9 mouse cellular contexts compared by ENCODE assay signal in genomic region chr7:54835911-54836352, GRCm38 (mm10). TPM values are rescaled to one million over a fixed set of nuclear protein-coding genes. Genes with fewer than 3 reads are reported as not detected.
DNase-seq lines count a peak whose midpoint lies in the region; ATAC-seq and TF ChIP-seq lines count a peak whose summit lies in the region.
"Had no signal": no experiment of that assay in that cellular context is flagged by ENCODE, and none has a peak within 500 bp of the region (broad histone marks: within the 10 kb centered on the region; RNA-seq: fewer than 3 reads in every experiment).

No protein-coding gene starts in this region.

- no peak for ATAC-seq in lung, embryonic 16.5 days (ENCODE audit: low read depth)
- no peak for ATAC-seq in intestine, postnatal 0 days

- intact Hi-C loops in gastrocnemius, postnatal 14 days (cut with DNase I; ENCODE audit: low total_unique reads): no loop called here

- H3K4me1 ChIP-seq in cerebellum, adult 2 months (ENCODE audit: control insufficient read depth, insufficient read depth, low read length): no peaks in the 10 kb centered on the region; the same call in 1 of the 2 replicates
- H3K4me1 ChIP-seq in lung, embryonic 16.5 days (replicated peaks; ENCODE audit: control insufficient read depth, insufficient read depth, low read length): 0 out of 2 replicates have a peak, but pooled peaks cover 3% of the 10 kb centered on the region
- H3K4me1 ChIP-seq in intestine, postnatal 0 days (replicated peaks; ENCODE audit: control insufficient read depth, insufficient read depth, low read length): no peaks in the 10 kb centered on the region
- no peaks in the 10 kb centered on the region for H3K4me1 ChIP-seq in olfactory bulb, adult 2 months (ENCODE audit: control insufficient read depth, insufficient read depth, low read length)

- no peak for TF ChIP-seq POLR2A in cerebellum, adult 2 months (IDR thresholded peaks at IDR 0.05; ENCODE audit: borderline replicate concordance, insufficient read depth, low read length)
- TF ChIP-seq POLR2A in olfactory bulb, adult 2 months (IDR thresholded peaks at IDR 0.05; ENCODE audit: insufficient read depth, low read depth, low read length): no peak

- 2% methylated on average over 13 of the region's 13 CpGs for WGBS in cerebellum, adult 2 months
- WGBS in lung, embryonic 16.5 days: 5% methylated on average over 13 of the region's 13 CpGs
- 4% methylated on average over 13 of the region's 13 CpGs for WGBS in intestine, postnatal 0 days
- 1% methylated on average over 13 of the region's 13 CpGs for WGBS in olfactory bulb, adult 2 months

- no peaks in the 10 kb centered on the region for H3K9me3 ChIP-seq in lung, embryonic 16.5 days (ENCODE audit: control insufficient read depth, low read length)
- H3K9me3 ChIP-seq in intestine, postnatal 0 days (ENCODE audit: control insufficient read depth): no peaks in the 10 kb centered on the region

- H3K36me3 ChIP-seq in lung, embryonic 16.5 days (ENCODE audit: control insufficient read depth, insufficient read depth, low read length): no peaks in the 10 kb centered on the region
- H3K36me3 ChIP-seq in intestine, postnatal 0 days (ENCODE audit: control insufficient read depth, insufficient read depth): no peaks in the 10 kb centered on the region

- peak overlapping the region; percentile 51 for H3K4me3 ChIP-seq in cerebellum, adult 2 months (replicated peaks; ENCODE audit: insufficient read depth, low read depth, low read length)
- peak overlapping the region; percentile 35 for H3K4me3 ChIP-seq in lung, embryonic 16.5 days (ENCODE audit: low read length)
- peak overlapping the region; percentile 17; the same call in 1 of the 2 replicates for H3K4me3 ChIP-seq in intestine, postnatal 0 days (ENCODE audit: low read depth, low read length)
- H3K4me3 ChIP-seq in olfactory bulb, adult 2 months (ENCODE audit: insufficient read depth, low read depth, low read length): peak overlapping the region; percentile 71

- peak overlapping the region; percentile 58 for H3K4me2 ChIP-seq in lung, embryonic 16.5 days (ENCODE audit: low read depth, low read length)
- peak overlapping the region; percentile 52 for H3K4me2 ChIP-seq in intestine, postnatal 0 days (replicated peaks; ENCODE audit: low read depth)

- no peak overlapping the region for H3K9ac ChIP-seq in lung, embryonic 16.5 days (ENCODE audit: low read length)
- no peak overlapping the region for H3K9ac ChIP-seq in intestine, postnatal 0 days (ENCODE audit: low read depth, low read length)

- peak overlapping the region; percentile 32; the same call in 1 of the 2 replicates for H3K27ac ChIP-seq in cerebellum, adult 2 months (ENCODE audit: insufficient read depth, low read length)
- H3K27ac ChIP-seq in lung, embryonic 16.5 days (ENCODE audit: low read length): no peak overlapping the region
- no peak overlapping the region for H3K27ac ChIP-seq in intestine, postnatal 0 days (ENCODE audit: low read depth, low read length)
- H3K27ac ChIP-seq in olfactory bulb, adult 2 months (ENCODE audit: insufficient read depth, low read depth, low read length): peak overlapping the region; percentile 84

- TF ChIP-seq CTCF in cerebellum, adult 2 months (IDR thresholded peaks at IDR 0.05; ENCODE audit: borderline replicate concordance, insufficient read depth, low read depth, low read length): no peak
- TF ChIP-seq CTCF in intestine, postnatal 0 days (IDR thresholded peaks at IDR 0.05; ENCODE audit: low read depth): no peak
- no peak for TF ChIP-seq CTCF in olfactory bulb, adult 2 months (IDR thresholded peaks at IDR 0.05; ENCODE audit: insufficient read depth, low read depth, low read length)

- DNase-seq in cerebellum, adult 2 months: peak; percentile 15 to 30
- DNase-seq in cerebellum, adult 11 months: no peak
- no peak for DNase-seq in lung, postnatal 25 days (ENCODE audit: low spot score)
- no peak for DNase-seq in urinary bladder, adult 2 months (ENCODE audit: low spot score)
- DNase-seq in gastrocnemius, postnatal 14 days: no peak

- H3K27me3 ChIP-seq in cerebellum, adult 2 months (ENCODE audit: control insufficient read depth, insufficient read depth, low read length): no peaks in the 10 kb centered on the region; the same call in 1 of the 2 replicates
- H3K27me3 ChIP-seq in lung, embryonic 16.5 days (ENCODE audit: control insufficient read depth, insufficient read depth, low read depth, low read length): peaks cover 6% of the 10 kb centered on the region; the same call in 1 of the 2 replicates
- H3K27me3 ChIP-seq in intestine, postnatal 0 days (replicated peaks; ENCODE audit: control insufficient read depth, insufficient read depth, low read length): 0 out of 2 replicates have a peak, but pooled peaks cover 4% of the 10 kb centered on the region

RNA-seq across cellular contexts. Expression of gene Luzp2, which starts 0.6 kb away (rescaled TPM):
- 53.8 and 56.6 TPM in 2 replicates for polyA plus RNA-seq in cerebellum, adult 2 months (2012; rRNA removed)
- 0.21 and 0.48 TPM in 2 replicates for polyA plus RNA-seq in lung, embryonic 16.5 days (2015; fragmentation: Nextera tagmentation; extraction: Ambion mirVana)
- 0.34 and 0.38 TPM in 2 replicates for polyA plus RNA-seq in intestine, postnatal 0 days (2015; fragmentation: Nextera tagmentation; extraction: Ambion mirVana)
- not detected in 2 replicates for polyA plus RNA-seq in olfactory bulb, adult 2 months (2012; ENCODE audit: insufficient read depth, insufficient read length, low replicate concordance, missing spikeins)
- 0.22 and 0.32 TPM in 2 replicates for polyA plus RNA-seq in urinary bladder, adult 2 months (2012; rRNA removed)
- total RNA-seq in gastrocnemius, postnatal 14 days (2021): under 1 TPM; 0.27 to 0.37 TPM
- total RNA-seq: liver, adult 2 months had no signal
- polyA plus RNA-seq: liver, adult 2 months had no signal

Comparison
In these comparisons a context has a peak if more than half of its experiments do, and no peak if none do; other contexts are left out.
1. DNase-seq: peak in cerebellum, adult 2 months (2 of 2); none in cerebellum, adult 11 months (single experiment), lung, postnatal 25 days (single experiment), urinary bladder, adult 2 months (single experiment) and gastrocnemius, postnatal 14 days (single experiment).
2. H3K27ac ChIP-seq: peak in cerebellum, adult 2 months (single experiment) and olfactory bulb, adult 2 months (single experiment); none in lung, embryonic 16.5 days (single experiment) and intestine, postnatal 0 days (single experiment).
3. H3K4me3 ChIP-seq: peak in every context shown above with its lines; median percentile 71 in olfactory bulb, adult 2 months; 51 in cerebellum, adult 2 months; 35 in lung, embryonic 16.5 days; 17 in intestine, postnatal 0 days.
4. RNA of gene Luzp2, which starts 0.6 kb away (polyA plus RNA-seq): 53.8 to 56.6 TPM in cerebellum, adult 2 months and not detected in olfactory bulb, adult 2 months; 0.34 to 0.38 TPM in intestine, postnatal 0 days, 0.22 to 0.32 TPM in urinary bladder, adult 2 months and 0.21 to 0.48 TPM in lung, embryonic 16.5 days; every median in the first group is over 10 times any median in the second.